Mouse (Mus musculus): ENCODE measurements at regions not wholly inside any gene's neighbourhood (a gene's known extent, or its start where the extent isn't known, plus 50 kb on each side); places are given as distances from the start of the nearest gene placed in this dataset.

DNA sequence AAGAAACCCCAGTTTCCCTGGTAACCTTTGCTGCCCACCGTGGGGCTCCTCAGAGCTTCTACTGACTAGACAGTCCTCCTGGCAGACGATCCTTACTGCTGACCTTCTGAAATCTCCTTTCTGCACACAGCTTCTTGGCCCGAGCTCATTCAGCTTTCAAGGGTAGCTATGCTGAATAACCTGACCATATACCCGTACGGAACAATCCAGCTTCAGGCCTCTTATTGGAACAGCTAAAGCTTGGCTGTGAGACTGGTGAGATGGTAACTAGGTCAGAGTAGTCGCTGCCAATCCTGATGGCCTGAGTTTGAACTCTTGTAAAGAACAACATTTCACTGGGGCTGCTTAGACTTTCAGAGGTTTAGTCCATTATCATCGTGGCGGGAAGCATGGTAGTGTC, 69.1 kb upstream of the Ankrd28 start:
- TF ChIP-seq GATA1 (IDR thresholded peaks at IDR 0.05; ENCODE audit: borderline replicate concordance, low read length) (no peak), FLI1 (IDR thresholded peaks at IDR 0.05; ENCODE audit: low read length) (no peak)
